Mouse (Mus musculus) cerebellum, adult 8-10 months (tissue): Measurements from ENCODE around the gene Med11.
"Not testable (repeated sequence)": the region's sequence is repeated elsewhere in the genome, so short reads cannot be mapped to it uniquely, and the experiment has no call there.

ENCODE experiments used
- DNase-seq: peaks from one replicate; pipeline ENCODE4 v3.0.0; 2022

Gene Med11

GRCm38 (mm10) chr11:70450926-70451325 is 793 bp upstream of the Med11 start:
- no peak for DNase-seq

GRCm38 (mm10) chr11:70453261-70454044 is 1.7 kb downstream of the Med11 start:
- DNase-seq = no peak

- DNase-seq = no peak
These were observed 7.2 kb downstream of the Med11 start, which contains the start of gene Zmynd15 for GRCm38 (mm10) chr11:70458688-70459600. Gene Zmynd15 (plus strand): TSS chr11:70459433.

- DNase-seq = no peak
These were observed 7.9 kb downstream of the Med11 start, which contains the start of gene Cxcl16 for GRCm38 (mm10) chr11:70459601-70460101. Gene Cxcl16 (minus strand): TSS chr11:70459984.

GRCm38 (mm10) chr11:70463970-70464369 is 12.3 kb downstream of the Med11 start:
- DNase-seq = no peak

GRCm38 (mm10) chr11:70465211-70465610 is 13.5 kb downstream of the Med11 start:
- no peak for DNase-seq

GRCm38 (mm10) chr11:70465824-70466223 is 14.1 kb downstream of the Med11 start:
- DNase-seq = no peak

- no peak for DNase-seq
These were observed 16.3 kb downstream of the Med11 start for GRCm38 (mm10) chr11:70467902-70468619.

GRCm38 (mm10) chr11:70469764-70470163 is 18.0 kb downstream of the Med11 start:
- DNase-seq = no peak

GRCm38 (mm10) chr11:70472716-70473115 is 21.0 kb downstream of the Med11 start:
- no peak for DNase-seq

- not testable (repeated sequence) for DNase-seq
These were observed 21.6 kb downstream of the Med11 start for GRCm38 (mm10) chr11:70473291-70473690.

GRCm38 (mm10) chr11:70474872-70475534 is 23.3 kb downstream of the Med11 start:
- DNase-seq = no peak

GRCm38 (mm10) chr11:70485498-70485897 is 33.8 kb downstream of the Med11 start:
- DNase-seq = no peak

GRCm38 (mm10) chr11:70487816-70488215 is 36.1 kb downstream of the Med11 start:
- DNase-seq = no peak

GRCm38 (mm10) chr11:70489138-70489537 is 37.4 kb downstream of the Med11 start:
- DNase-seq = no peak

GRCm38 (mm10) chr11:70489684-70490083 is 38.0 kb downstream of the Med11 start:
- DNase-seq = no peak

GRCm38 (mm10) chr11:70499566-70500475 is 48.1 kb downstream of the Med11 start:
- no peak for DNase-seq

GRCm38 (mm10) chr11:70500476-70500812 is 48.7 kb downstream of the Med11 start:
- DNase-seq = no peak

- DNase-seq = no peak
These were observed 50.3 kb downstream of the Med11 start for GRCm38 (mm10) chr11:70502018-70502417.
